Mouse (Mus musculus) MEL (cell line): Measurements from ENCODE around the gene Lhfpl2. TPM values are rescaled to one million over a fixed set of nuclear protein-coding genes. Genes with fewer than 3 reads are reported as not detected.

Experiments
- DNase-seq: peaks from one replicate; pipeline ENCODE4 v3.0.0; 2011; ENCODE audit warnings: low read depth, low spot score
- H3K27ac ChIP-seq: 2 replicates; pipeline ENCODE4 v1.5.1; 2012; ENCODE audit warnings: low read depth, mild to moderate bottlenecking, control low read depth, low read length, moderate library complexity; ENCODE audit not compliant: control insufficient read depth
- H3K27me3 ChIP-seq, 2 experiments: fragments of 150-350 bp in 1 of 2; sonication (generic) in 1 of 2; 2 replicates each; pipeline ENCODE4 v1.6.1; 2012; ENCODE audit warnings: low read length in 2 of 2, mild to moderate bottlenecking in 2 of 2, improper control_type of control experiment in 1 of 2, moderate library complexity in 1 of 2; ENCODE audit not compliant: insufficient read depth in 2 of 2, control insufficient read depth in 1 of 2
- H3K36me3 ChIP-seq, 2 experiments: 2 replicates each; pipeline ENCODE4 v1.6.1; 2012 to 2014; ENCODE audit warnings: low read length in 2 of 2, improper control_type of control experiment in 1 of 2, inconsistent platforms in 1 of 2, mild to moderate bottlenecking in 1 of 2; ENCODE audit not compliant: insufficient read depth in 2 of 2, control insufficient read depth in 1 of 2
- H3K4me1 ChIP-seq, 2 experiments: fragments of 150-350 bp in 1 of 2; sonication (generic) in 1 of 2; 2 replicates each; pipeline ENCODE4 v1.6.1; 2012; ENCODE audit warnings: low read length in 2 of 2, improper control_type of control experiment in 1 of 2, mild to moderate bottlenecking in 1 of 2; ENCODE audit not compliant: insufficient read depth in 2 of 2, control insufficient read depth in 1 of 2
- H3K4me3 ChIP-seq, 2 experiments: fragments of 150-350 bp in 1 of 2; sonication (generic) in 1 of 2; 2 replicates each; pipeline ENCODE4 v1.5.1; 2012; ENCODE audit warnings: low read depth in 2 of 2, low read length in 2 of 2, mild to moderate bottlenecking in 2 of 2, moderate library complexity in 2 of 2, control low read depth in 1 of 2, improper control_type of control experiment in 1 of 2; ENCODE audit not compliant: control insufficient read depth in 1 of 2, insufficient read depth in 1 of 2
- H3K79me2 ChIP-seq: 2 replicates; pipeline ENCODE4 v1.6.1; 2012; ENCODE audit warnings: mild to moderate bottlenecking, low read length, moderate library complexity; ENCODE audit not compliant: control insufficient read depth, poor library complexity, insufficient read depth
- H3K9ac ChIP-seq: 2 replicates; pipeline ENCODE4 v1.6.1; 2012; ENCODE audit warnings: low read depth, mild to moderate bottlenecking, control low read depth, low read length, moderate library complexity; ENCODE audit not compliant: control insufficient read depth, poor library complexity, severe bottlenecking
- H3K9me3 ChIP-seq: fragments of 150-350 bp; sonication (generic); replicated peaks from 2 replicates; pipeline ENCODE4 v1.6.1; 2012; ENCODE audit warnings: mild to moderate bottlenecking, low read length, improper control_type of control experiment, moderate library complexity; ENCODE audit not compliant: insufficient read depth
- EP300 ChIP-seq, 2 experiments: IDR thresholded peaks; 2 replicates each; pipeline ENCODE4 v1.6.1; 2011; ENCODE audit warnings: improper control_type of control experiment in 2 of 2, low read length in 2 of 2, low read depth in 1 of 2, mild to moderate bottlenecking in 1 of 2
- JUND ChIP-seq: IDR thresholded peaks from 2 replicates; pipeline ENCODE4 v1.6.1; 2011; ENCODE audit warnings: low read depth, mild to moderate bottlenecking, improper control_type of control experiment, low read length
- KAT2A ChIP-seq: conservative IDR thresholded peaks from 2 replicates; pipeline ENCODE4 v1.6.1; 2012; ENCODE audit warnings: low read depth, low read length, improper control_type of control experiment, inconsistent platforms
- MAX ChIP-seq: IDR thresholded peaks from 2 replicates; pipeline ENCODE4 v1.6.1; 2011; ENCODE audit warnings: low read length, improper control_type of control experiment
- MAZ ChIP-seq: IDR thresholded peaks from 2 replicates; pipeline ENCODE4 v1.6.1; 2012; ENCODE audit warnings: low read depth, mild to moderate bottlenecking, inconsistent platforms, low read length, improper control_type of control experiment
- MEF2A ChIP-seq: IDR thresholded peaks from 2 replicates; pipeline ENCODE4 v1.6.1; 2014; ENCODE audit warnings: low read depth, mild to moderate bottlenecking, inconsistent platforms, low read length, improper control_type of control experiment; ENCODE audit not compliant: poor library complexity, insufficient replicate concordance, severe bottlenecking; ENCODE audit errors: extremely low read depth
- MXI1 ChIP-seq: IDR thresholded peaks from 2 replicates; pipeline ENCODE4 v1.6.1; 2011; ENCODE audit warnings: mild to moderate bottlenecking, low read depth, low read length, improper control_type of control experiment
- MYB ChIP-seq: IDR thresholded peaks from 2 replicates; pipeline ENCODE4 v1.6.1; 2011; ENCODE audit warnings: mild to moderate bottlenecking, low read depth, low read length, improper control_type of control experiment
- MYC ChIP-seq: IDR thresholded peaks from 2 replicates; pipeline ENCODE4 v1.6.1; 2011; ENCODE audit warnings: low read depth, mild to moderate bottlenecking, low read length, improper control_type of control experiment, moderate library complexity
- NELFE ChIP-seq: IDR thresholded peaks from 2 replicates; pipeline ENCODE4 v1.6.1; 2011; ENCODE audit warnings: low read depth, low read length, improper control_type of control experiment
- NRF1 ChIP-seq: IDR thresholded peaks from 2 replicates; pipeline ENCODE4 v1.6.1; 2014; ENCODE audit warnings: low read depth, mild to moderate bottlenecking, inconsistent platforms, low read length, improper control_type of control experiment, moderate library complexity; ENCODE audit not compliant: poor library complexity, insufficient read depth, severe bottlenecking
- POLR2A ChIP-seq, 2 experiments: IDR thresholded peaks; 2 replicates each; pipeline ENCODE4 v1.6.1; 2011 to 2012; ENCODE audit warnings: low read length in 2 of 2, mild to moderate bottlenecking in 2 of 2, control low read depth in 1 of 2, improper control_type of control experiment in 1 of 2, low read depth in 1 of 2, moderate library complexity in 1 of 2; ENCODE audit not compliant: control insufficient read depth in 1 of 2, insufficient read depth in 1 of 2, poor library complexity in 1 of 2
- POLR2AphosphoS2 ChIP-seq: IDR thresholded peaks from 2 replicates; pipeline ENCODE4 v1.6.1; 2011; ENCODE audit warnings: low read length, improper control_type of control experiment
- POLR2AphosphoS5 ChIP-seq: IDR thresholded peaks from 2 replicates; pipeline ENCODE4 v1.6.1; 2012; ENCODE audit warnings: low read depth, borderline replicate concordance, mild to moderate bottlenecking, inconsistent platforms, low read length, moderate library complexity, mixed read lengths
- RCOR1 ChIP-seq: IDR thresholded peaks from 2 replicates; pipeline ENCODE4 v1.6.1; 2012; ENCODE audit warnings: low read depth, mild to moderate bottlenecking, inconsistent platforms, low read length, improper control_type of control experiment
- SMC3 ChIP-seq: IDR thresholded peaks from 2 replicates; pipeline ENCODE4 v1.6.1; 2011; ENCODE audit warnings: low read depth, low read length, improper control_type of control experiment
- TAL1 ChIP-seq: IDR thresholded peaks from 2 replicates; pipeline ENCODE4 v1.6.1; 2012; ENCODE audit warnings: mild to moderate bottlenecking, inconsistent platforms, low read length, moderate library complexity, mixed read lengths
- TBP ChIP-seq: IDR thresholded peaks from 2 replicates; pipeline ENCODE4 v1.8.0; 2011; ENCODE audit warnings: low read depth, low read length, improper control_type of control experiment
- TCF12 ChIP-seq: IDR thresholded peaks from 2 replicates; pipeline ENCODE4 v1.6.1; 2014; ENCODE audit warnings: low read depth, mild to moderate bottlenecking, inconsistent platforms, low read length, improper control_type of control experiment, moderate library complexity
- ZC3H11A ChIP-seq: IDR thresholded peaks from 2 replicates; pipeline ENCODE4 v1.6.1; 2012; ENCODE audit warnings: low read depth, mild to moderate bottlenecking, inconsistent platforms, low read length, improper control_type of control experiment
- ZKSCAN1 ChIP-seq: IDR thresholded peaks from 2 replicates; pipeline ENCODE4 v1.6.1; 2012; ENCODE audit warnings: low read depth, mild to moderate bottlenecking, inconsistent platforms, low read length, improper control_type of control experiment, moderate library complexity
- ZMIZ1 ChIP-seq: IDR thresholded peaks from 2 replicates; pipeline ENCODE4 v1.6.1; 2012; ENCODE audit warnings: low read depth, mild to moderate bottlenecking, inconsistent platforms, low read length, improper control_type of control experiment, moderate library complexity
- ZNF384 ChIP-seq: IDR thresholded peaks from 2 replicates; pipeline ENCODE4 v1.6.1; 2012; ENCODE audit warnings: low read depth, mild to moderate bottlenecking, inconsistent platforms, low read length, improper control_type of control experiment
- polyA plus RNA-seq, 2 experiments: library from polyadenylated mRNA; stranded (reverse) in 1 of 2; unstranded in 1 of 2; fragments of >175 nt in 1 of 2; fragments of >200 nt in 1 of 2; gene quantifications; 2 replicates each; pipeline versions ENCODE4 v1.2.1 to v1.2.4; 2012; ENCODE audit warnings: low replicate concordance in 2 of 2, low read depth in 1 of 2; ENCODE audit not compliant: insufficient read length in 2 of 2, insufficient read depth in 1 of 2, missing spikeins in 1 of 2
- total RNA-seq: library from RNA; depleted of rRNA; stranded (reverse); fragments of 300-350 nt; gene quantifications from 2 replicates; pipeline ENCODE4 v1.2.3, GENCODE M21; 2012

Lhfpl2 gene
- total and polyA plus RNA-seq, 3 experiments = 24.5 to 30.2 TPM; not detected in 1

DNA sequence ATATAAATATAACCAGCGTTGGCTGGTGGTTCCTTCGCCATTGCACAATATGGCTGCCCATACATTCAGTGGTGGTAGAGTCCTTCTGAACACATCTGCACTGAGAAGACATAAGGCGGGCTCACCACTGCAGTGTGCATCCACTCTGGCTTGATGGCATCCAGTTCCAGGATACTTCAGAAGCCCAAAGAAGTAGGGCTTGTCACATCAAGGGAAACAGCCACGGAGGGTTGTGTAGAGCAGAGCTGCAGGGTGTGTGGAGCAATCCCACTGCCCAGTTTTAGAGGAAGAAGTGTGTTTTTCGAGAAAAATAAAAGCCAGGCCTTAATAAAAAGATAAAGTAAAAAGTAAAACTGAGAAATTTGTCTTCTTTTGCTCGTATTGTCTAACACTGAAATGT lies 141.0 kb downstream of the Lhfpl2 start:
- H3K36me3 ChIP-seq = peaks cover 0 to 5% of the 10 kb centered on the region in 2 experiments; a peak in 2 of 4 replicates
- no peak overlapping the region for H3K9ac ChIP-seq
- TF ChIP-seq MAX (no peak), ZNF384 (no peak), NRF1 (no peak), NELFE (no peak), RCOR1 (no peak), ZC3H11A (no peak), KAT2A (no peak), TBP (no peak), ZKSCAN1 (no peak), MXI1 (no peak), POLR2AphosphoS5 (no peak), ZMIZ1 (no peak), JUND (no peak), MEF2A (no peak)

GRCm38 (mm10) chr13:94199829-94200228 lies 142.2 kb downstream of the Lhfpl2 start:
- H3K4me3 ChIP-seq = no peak overlapping the region
- TF ChIP-seq KAT2A (no peak), EP300 (IDR thresholded peaks at IDR 0.05; ENCODE audit: low read depth in 1 of 2, low read length in 2 of 2) (no peak), TCF12 (no peak), SMC3 (no peak), POLR2AphosphoS5 (no peak), NELFE (no peak), POLR2A (IDR thresholded peaks at IDR 0.05; ENCODE audit: control insufficient read depth in 1 of 2, insufficient read depth in 1 of 2, low read depth in 1 of 2, low read length in 2 of 2, poor library complexity in 1 of 2) (no peak), NRF1 (no peak), MAZ (no peak), MYC (no peak), RCOR1 (no peak), POLR2AphosphoS2 (no peak), TAL1 (no peak), MYB (no peak), TBP (no peak)
- peaks cover 0 to 2% of the 10 kb centered on the region in 2 experiments; a peak in 2 of 4 replicates for H3K36me3 ChIP-seq
- H3K4me1 ChIP-seq = no peaks in the 10 kb centered on the region
- H3K9me3 ChIP-seq = no peaks in the 10 kb centered on the region
- DNase-seq = no peak
- no peak overlapping the region for H3K27ac ChIP-seq
- H3K27me3 ChIP-seq = no peaks in the 10 kb centered on the region
- no peaks in the 10 kb centered on the region for H3K79me2 ChIP-seq
- H3K9ac ChIP-seq = no peak overlapping the region

More for the DNA sequence above, 141.0 kb downstream of the Lhfpl2 start:
- H3K9me3 ChIP-seq = no peaks in the 10 kb centered on the region
- H3K4me3 ChIP-seq = no peak overlapping the region
- no peaks in the 10 kb centered on the region for H3K4me1 ChIP-seq
- H3K27ac ChIP-seq = no peak overlapping the region
- H3K27me3 ChIP-seq = no peaks in the 10 kb centered on the region
- H3K79me2 ChIP-seq = no peaks in the 10 kb centered on the region
- no peak for DNase-seq
